Mouse (Mus musculus): ENCODE data around the gene Vwa7. TPM values are rescaled to one million over a fixed set of nuclear protein-coding genes. Genes with fewer than 3 reads are reported as not detected.
"Not testable (repeated sequence)": the region's sequence is repeated elsewhere in the genome, so short reads cannot be mapped to it uniquely, and the experiment has no call there.

The Vwa7 gene
- polyA plus RNA-seq, 1 experiment: 0.72 TPM

DNA sequence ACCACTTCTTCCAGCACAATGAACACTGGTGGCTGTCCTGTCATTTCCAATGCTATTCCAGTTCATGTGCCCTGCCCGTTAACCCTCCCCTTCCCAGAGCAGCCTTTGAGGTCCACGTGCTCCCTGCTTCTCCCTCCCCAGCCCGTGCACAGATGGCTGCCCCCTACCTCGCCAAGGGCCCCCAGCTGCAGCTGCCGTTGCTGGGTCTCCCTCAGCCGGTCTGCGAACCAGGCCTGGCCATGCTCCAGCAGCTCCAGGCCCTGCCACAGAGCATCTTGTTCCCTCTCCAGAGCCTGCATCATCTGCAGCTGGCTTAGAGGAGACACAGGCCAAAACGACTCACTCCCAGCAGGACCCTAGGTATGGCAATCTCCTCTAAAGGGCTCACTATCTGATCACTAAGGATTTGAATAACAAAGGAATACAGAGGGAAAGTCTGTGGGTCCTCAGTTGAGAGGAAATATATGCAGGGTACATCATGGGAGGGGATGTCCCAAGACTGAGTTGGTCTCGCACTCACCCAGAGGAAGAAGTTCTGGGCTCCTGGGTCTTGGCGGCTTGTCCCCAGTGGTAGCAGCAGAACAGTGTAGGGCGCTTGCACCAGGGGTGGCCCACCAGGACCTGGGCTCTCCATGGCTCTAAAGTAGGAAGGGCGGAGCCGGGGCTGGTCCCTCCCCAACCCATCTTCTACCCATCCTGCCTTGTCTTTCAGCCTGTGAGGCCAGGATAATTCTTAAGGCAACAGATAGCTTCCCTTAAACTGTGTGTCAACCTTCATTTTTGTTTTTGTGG, 11.1 kb downstream of the Vwa7 start, which contains the start of gene Sapcd1:
TSS of gene Sapcd1 (minus strand) at position 740 of the 792 bp plus-strand sequence.
- Histone ChIP-seq H3K27ac (ENCODE audit: insufficient read depth, low read length) (peak within 1 kb of the TSS; percentile 56), H3K4me1 (ENCODE audit: control insufficient read depth, insufficient read depth, insufficient read length) (peaks cover 33% of the 10 kb centered on the region), H3K4me3 (ENCODE audit: extremely low read depth, insufficient read depth, insufficient read length) (no peak within 1 kb of the TSS), H3K36me3 (ENCODE audit: control insufficient read depth, insufficient read depth, low read length) (no peaks in the 10 kb centered on the region), H3K27me3 (ENCODE audit: control insufficient read depth, insufficient read depth, low read length) (no peaks in the 10 kb centered on the region)
- TF ChIP-seq POLR2A (IDR thresholded peaks at IDR 0.05; ENCODE audit: low read depth, low read length) (no peak), CTCF (IDR thresholded peaks at IDR 0.05; ENCODE audit: extremely low read depth, insufficient read depth, insufficient read length, insufficient replicate concordance) (peak; percentile 7; the same call in 1 of the 2 replicates)
- no peak for DNase-seq (ENCODE audit: low read depth in 1 of 2, low spot score in 2 of 2)
- 31% methylated on average over 13 of the region's 13 CpGs for WGBS

DNA sequence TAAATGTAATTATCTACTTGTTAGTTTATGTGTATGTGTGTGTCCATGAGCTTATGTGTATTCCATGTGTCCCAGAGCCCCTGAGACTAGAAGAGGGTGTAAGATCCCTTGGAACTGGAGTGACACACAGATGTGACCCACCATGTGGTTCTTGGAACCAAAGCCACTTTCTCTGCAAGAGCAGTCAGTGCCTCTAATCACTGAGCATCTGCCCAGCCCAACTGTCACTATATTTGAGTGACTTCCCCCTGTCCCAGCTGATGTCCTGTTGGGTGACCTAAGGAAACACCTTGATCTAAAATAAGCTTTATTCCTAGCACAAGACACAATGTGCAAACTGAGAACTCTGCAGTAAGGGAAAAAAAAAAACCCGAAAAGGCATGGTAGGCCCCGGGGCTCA, 11.9 kb downstream of the Vwa7 start:
- TF ChIP-seq POLR2A (IDR thresholded peaks at IDR 0.05; ENCODE audit: low read depth, low read length): no peak
- no peak for TF ChIP-seq CTCF (IDR thresholded peaks at IDR 0.05; ENCODE audit: extremely low read depth, insufficient read depth, insufficient read length, insufficient replicate concordance)
- Histone ChIP-seq H3K36me3 (ENCODE audit: control insufficient read depth, insufficient read depth, low read length) (no peaks in the 10 kb centered on the region), H3K4me1 (ENCODE audit: control insufficient read depth, insufficient read depth, insufficient read length) (peaks cover 34% of the 10 kb centered on the region), H3K4me3 (ENCODE audit: extremely low read depth, insufficient read depth, insufficient read length) (no peak overlapping the region), H3K27ac (ENCODE audit: insufficient read depth, low read length) (no peak overlapping the region), H3K27me3 (ENCODE audit: control insufficient read depth, insufficient read depth, low read length) (no peaks in the 10 kb centered on the region)
- no peak for DNase-seq (ENCODE audit: low read depth in 1 of 2, low spot score in 2 of 2)
- 36% methylated on average over 2 of the region's 2 CpGs for WGBS

DNA sequence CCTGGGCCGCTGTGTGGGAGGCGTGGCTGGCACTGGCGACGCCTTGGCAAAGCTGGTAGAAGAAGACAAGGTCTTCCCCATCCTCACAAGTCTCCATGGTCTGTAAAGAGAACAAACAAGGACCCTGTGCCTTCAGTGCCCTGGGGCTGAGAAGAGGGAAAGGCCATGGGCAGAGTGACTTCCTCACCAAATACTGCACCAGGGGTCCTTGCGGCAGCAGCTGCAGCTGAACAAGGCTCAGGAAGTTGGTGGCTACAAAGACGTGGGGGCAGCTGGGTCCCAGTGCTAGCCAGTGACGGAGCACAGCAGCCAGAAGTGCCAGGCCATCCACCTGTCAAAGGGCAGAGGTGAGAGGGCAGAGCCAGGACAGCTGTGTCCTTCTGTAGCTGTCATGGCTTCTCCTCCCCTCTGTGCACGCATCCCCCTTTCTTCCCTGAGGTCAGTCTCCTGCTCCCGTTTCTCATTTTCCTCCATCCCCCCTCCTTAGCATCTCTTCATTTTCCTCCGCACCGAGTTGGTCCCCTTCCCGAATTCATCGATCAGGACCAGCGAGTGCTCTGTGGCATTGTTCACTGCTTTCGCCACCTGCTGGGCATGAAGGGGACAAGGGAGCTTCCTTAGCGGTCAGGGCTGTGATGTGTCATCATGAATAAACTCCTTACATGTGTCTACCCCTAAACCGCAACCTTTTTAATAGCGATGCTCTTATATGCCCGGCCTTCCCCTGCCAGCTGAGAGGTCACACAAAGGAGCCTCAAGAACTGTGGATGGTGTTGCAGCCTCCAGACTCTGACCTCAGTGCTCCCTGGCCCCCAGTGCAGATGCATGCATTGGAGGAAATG, 13.5 kb downstream of the Vwa7 start:
- TF ChIP-seq CTCF (IDR thresholded peaks at IDR 0.05; ENCODE audit: extremely low read depth, insufficient read depth, insufficient read length, insufficient replicate concordance) (peak; percentile 69; the same call in 1 of the 2 replicates), POLR2A (IDR thresholded peaks at IDR 0.05; ENCODE audit: low read depth, low read length) (no peak)
- peak in 1 of 2 experiments; percentile 43 for DNase-seq (ENCODE audit: low read depth in 1 of 2, low spot score in 2 of 2)
- Histone ChIP-seq H3K4me3 (ENCODE audit: extremely low read depth, insufficient read depth, insufficient read length) (peak overlapping the region; percentile 7; the same call in 1 of the 2 replicates), H3K27ac (ENCODE audit: insufficient read depth, low read length) (no peak overlapping the region), H3K36me3 (ENCODE audit: control insufficient read depth, insufficient read depth, low read length) (no peaks in the 10 kb centered on the region), H3K27me3 (ENCODE audit: control insufficient read depth, insufficient read depth, low read length) (no peaks in the 10 kb centered on the region), H3K4me1 (ENCODE audit: control insufficient read depth, insufficient read depth, insufficient read length) (peaks cover 25% of the 10 kb centered on the region; the same call in 1 of the 2 replicates)
- WGBS: 17% methylated on average over 19 of the region's 19 CpGs

DNA sequence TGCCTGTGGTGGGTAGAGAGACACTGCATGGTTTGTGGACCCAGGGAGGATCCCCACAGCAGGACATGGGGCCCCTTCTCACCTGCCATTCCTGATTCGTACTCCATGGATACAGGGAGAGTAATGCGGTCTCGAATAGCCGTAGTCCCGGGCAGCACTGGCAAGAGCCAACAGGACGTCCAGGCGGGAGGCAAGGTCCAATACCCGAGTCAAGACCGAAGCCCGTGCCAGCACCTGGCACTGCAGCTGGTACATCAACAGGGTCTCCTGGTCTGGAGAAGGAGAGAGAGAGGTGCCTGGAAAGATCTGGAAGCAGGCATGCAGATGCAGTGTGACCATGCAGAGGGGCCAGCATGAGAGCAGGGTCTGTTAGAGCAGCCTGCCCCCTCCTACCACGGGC, 14.9 kb downstream of the Vwa7 start:
- no peaks in the 10 kb centered on the region for H3K36me3 ChIP-seq (ENCODE audit: control insufficient read depth, insufficient read depth, low read length)
- no peak overlapping the region for H3K27ac ChIP-seq (ENCODE audit: insufficient read depth, low read length)
- H3K4me3 ChIP-seq (ENCODE audit: extremely low read depth, insufficient read depth, insufficient read length): no peak overlapping the region
- H3K27me3 ChIP-seq (ENCODE audit: control insufficient read depth, insufficient read depth, low read length): no peaks in the 10 kb centered on the region
- DNase-seq (ENCODE audit: low read depth in 1 of 2, low spot score in 2 of 2): no peak
- no peak for TF ChIP-seq POLR2A (IDR thresholded peaks at IDR 0.05; ENCODE audit: low read depth, low read length)
- TF ChIP-seq CTCF (IDR thresholded peaks at IDR 0.05; ENCODE audit: extremely low read depth, insufficient read depth, insufficient read length, insufficient replicate concordance): no peak
- WGBS: 88% methylated on average over 11 of the region's 11 CpGs
- peaks cover 23% of the 10 kb centered on the region; the same call in 1 of the 2 replicates for H3K4me1 ChIP-seq (ENCODE audit: control insufficient read depth, insufficient read depth, insufficient read length)

DNA sequence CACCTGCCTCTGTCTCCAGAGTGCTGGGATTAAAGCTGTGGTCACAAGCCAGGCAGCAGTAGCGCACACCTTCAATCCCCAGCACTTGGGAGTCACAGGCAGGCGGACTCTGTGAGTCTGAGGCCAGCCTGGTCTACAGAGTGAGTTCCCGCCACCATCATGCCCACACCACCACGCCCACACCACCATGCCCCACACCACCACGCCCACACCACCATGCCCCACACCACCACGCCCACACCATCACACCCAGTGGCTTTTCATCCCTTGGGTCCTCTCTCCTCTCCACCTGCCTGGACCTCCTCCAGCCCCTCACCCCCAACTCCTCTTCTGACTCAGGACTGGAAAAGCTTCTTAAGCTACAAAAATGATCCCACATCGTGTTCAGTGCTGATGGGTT, 15.5 kb downstream of the Vwa7 start:
- no peak for DNase-seq (ENCODE audit: low read depth in 1 of 2, low spot score in 2 of 2)
- no peak overlapping the region for H3K4me3 ChIP-seq (ENCODE audit: extremely low read depth, insufficient read depth, insufficient read length)
- no peak overlapping the region for H3K27ac ChIP-seq (ENCODE audit: insufficient read depth, low read length)
- peaks cover 23% of the 10 kb centered on the region; the same call in 1 of the 2 replicates for H3K4me1 ChIP-seq (ENCODE audit: control insufficient read depth, insufficient read depth, insufficient read length)
- WGBS: 75% methylated on average over 7 of the region's 7 CpGs
- TF ChIP-seq POLR2A (IDR thresholded peaks at IDR 0.05; ENCODE audit: low read depth, low read length) (no peak), CTCF (IDR thresholded peaks at IDR 0.05; ENCODE audit: extremely low read depth, insufficient read depth, insufficient read length, insufficient replicate concordance) (no peak)
- no peaks in the 10 kb centered on the region for H3K27me3 ChIP-seq (ENCODE audit: control insufficient read depth, insufficient read depth, low read length)
- H3K36me3 ChIP-seq (ENCODE audit: control insufficient read depth, insufficient read depth, low read length): no peaks in the 10 kb centered on the region

DNA sequence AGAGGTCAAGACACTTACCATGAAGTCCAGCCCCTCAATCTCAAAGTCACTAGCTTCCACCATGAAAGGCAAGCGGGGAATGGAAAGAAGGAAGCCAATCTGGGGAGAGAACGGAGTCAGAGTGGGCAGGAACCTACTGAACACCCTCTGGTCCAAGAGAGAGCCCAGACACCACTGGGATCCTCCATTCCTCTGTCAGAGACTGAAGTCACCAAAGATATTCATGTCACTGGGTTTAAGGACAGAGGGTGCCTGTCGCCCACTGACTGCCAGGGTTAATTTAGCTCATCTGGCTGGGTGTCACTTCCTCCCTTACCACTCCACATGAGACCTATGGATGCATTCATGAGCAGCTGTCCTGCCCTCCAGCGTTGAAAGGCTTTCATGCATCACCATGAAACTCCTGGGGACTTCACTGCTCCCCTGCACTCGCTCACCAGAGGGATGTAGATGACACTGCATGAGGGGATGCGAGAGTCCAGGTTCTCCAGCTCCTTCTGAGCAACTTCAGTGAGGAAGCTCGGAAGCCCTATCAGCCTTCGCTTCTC, 16.0 kb downstream of the Vwa7 start:
- H3K27ac ChIP-seq (ENCODE audit: insufficient read depth, low read length): no peak overlapping the region
- peaks cover 20% of the 10 kb centered on the region; the same call in 1 of the 2 replicates for H3K4me1 ChIP-seq (ENCODE audit: control insufficient read depth, insufficient read depth, insufficient read length)
- DNase-seq (ENCODE audit: low read depth in 1 of 2, low spot score in 2 of 2): no peak
- H3K4me3 ChIP-seq (ENCODE audit: extremely low read depth, insufficient read depth, insufficient read length): no peak overlapping the region
- WGBS: 66% methylated on average over 8 of the region's 8 CpGs
- H3K27me3 ChIP-seq (ENCODE audit: control insufficient read depth, insufficient read depth, low read length): no peaks in the 10 kb centered on the region
- TF ChIP-seq POLR2A (IDR thresholded peaks at IDR 0.05; ENCODE audit: low read depth, low read length) (no peak), CTCF (IDR thresholded peaks at IDR 0.05; ENCODE audit: extremely low read depth, insufficient read depth, insufficient read length, insufficient replicate concordance) (no peak)
- no peaks in the 10 kb centered on the region for H3K36me3 ChIP-seq (ENCODE audit: control insufficient read depth, insufficient read depth, low read length)

DNA sequence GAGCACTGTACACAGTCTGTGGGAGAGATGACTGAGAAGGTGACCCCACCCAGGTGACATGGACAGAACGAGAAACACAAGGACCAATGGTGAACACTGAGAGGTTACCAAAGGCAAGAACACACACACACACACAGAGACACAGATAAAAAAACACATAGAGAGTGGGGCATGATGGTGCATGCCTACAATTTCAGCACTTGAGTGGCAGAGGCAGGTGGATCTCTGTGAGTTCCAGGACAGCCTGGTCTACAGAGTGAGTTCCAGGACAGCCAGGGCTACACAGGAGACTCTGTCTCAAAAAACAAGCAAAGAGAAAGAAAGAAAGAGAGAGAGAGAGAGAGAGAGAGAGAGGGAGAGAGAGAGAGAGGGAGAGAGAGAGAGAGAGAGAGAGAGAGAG, 17.3 kb downstream of the Vwa7 start:
- H3K27ac ChIP-seq (ENCODE audit: insufficient read depth, low read length); H3K27me3 ChIP-seq (ENCODE audit: control insufficient read depth, insufficient read depth, low read length); H3K36me3 ChIP-seq (ENCODE audit: control insufficient read depth, insufficient read depth, low read length); H3K4me3 ChIP-seq (ENCODE audit: extremely low read depth, insufficient read depth, insufficient read length); DNase-seq (ENCODE audit: low read depth in 1 of 2, low spot score in 2 of 2): not testable (repeated sequence)
- H3K4me1 ChIP-seq (ENCODE audit: control insufficient read depth, insufficient read depth, insufficient read length): peaks cover 16% of the 10 kb centered on the region; the same call in 1 of the 2 replicates
- 76% methylated on average over 1 of the region's 1 CpGs for WGBS
